Mouse (Mus musculus) activated CD4-positive, CD25-positive, alpha-beta regulatory T cell, adult 4 months (primary cell): ENCODE results near the gene Gm21882. TPM values are rescaled to one million over a fixed set of nuclear protein-coding genes. Genes with fewer than 3 reads are reported as not detected.
"Not testable (repeated sequence)": the region's sequence is repeated elsewhere in the genome, so short reads cannot be mapped to it uniquely, and the experiment has no call there.

Experiments used
- ATAC-seq: one replicate; pipeline ENCODE4 v1.8.0; 2017
- polyA plus RNA-seq, 2 experiments: library from polyadenylated mRNA; unstranded; fragments of 100-300 nt; shearing (Covaris generic); gene quantifications; one replicate each; pipeline ENCODE4 v1.2.1; 2017

The Gm21882 gene
- not detected for polyA plus RNA-seq

DNA sequence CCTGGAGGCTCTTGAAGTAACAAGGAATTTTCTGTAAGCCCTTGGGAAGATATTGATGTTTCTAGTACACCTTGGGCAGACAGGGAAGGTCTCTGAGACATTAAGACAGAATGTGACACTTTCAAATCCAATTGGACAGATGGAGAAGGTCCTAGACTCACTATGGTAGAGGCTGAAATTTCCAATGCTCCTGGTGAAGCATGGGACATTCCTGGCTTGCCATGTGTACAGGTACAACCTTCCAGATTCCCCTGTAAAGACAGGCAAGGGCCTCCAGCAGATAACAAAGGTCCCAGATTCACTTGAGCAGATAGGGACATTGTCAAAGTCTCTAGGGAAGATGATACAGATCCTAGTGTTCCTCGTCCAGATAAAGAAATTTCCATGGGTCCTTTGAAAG lies at the start of gene Gm21882:
TSS of gene Gm21882 (minus strand) at position 101 of the 400 bp plus-strand sequence.
- ATAC-seq = not testable (repeated sequence)

Other genes with a start within 250 kb of the Gm21882 start
- gene Gm21865, start 64.6 kb downstream of the Gm21882 start, polyA plus RNA-seq = not detected